Mouse (Mus musculus) Patski (cell line): ENCODE data around the gene Ier5. TPM values are rescaled to one million over a fixed set of nuclear protein-coding genes. Genes with fewer than 3 reads are reported as not detected.

ENCODE experiments used
- ATAC-seq: fragments of 100-300 bp; one replicate; pipeline ENCODE4 v1.8.0; 2021
- CTCF ChIA-PET: fragments of 350-600 bp; sonication (Branson Sonifier 250); formaldehyde crosslinking; loops from one replicate; lab custom pipeline; 2022; ENCODE audit warnings: inconsistent platforms; lab: Charles Lee
- POLR2A ChIA-PET: fragments of 350-600 bp; sonication (Branson Sonifier 250); formaldehyde crosslinking; loops from one replicate; lab custom pipeline; 2022; ENCODE audit warnings: antibody characterized with exemption, inconsistent platforms; lab: Charles Lee
- DNase-seq: peaks from one replicate; pipeline ENCODE4 v3.0.0-alpha.2; 2011; ENCODE audit warnings: low read depth, low spot score
- H3K27me3 ChIP-seq: fragments of 371-371 bp; one replicate; pipeline ENCODE4 v1.5.1; 2021
- CTCF ChIP-seq: fragments of 100-300 bp; IDR thresholded peaks from one replicate; pipeline ENCODE4 v1.5.1; 2021
- in situ Hi-C: fragments of 300-500 bp; cut with MboI; formaldehyde crosslinking; loops from 3 replicates; pipeline ENCODE4 v1.11.1; 2018; ENCODE audit warnings: low pct_unique_long_range_greater_than_20kb, mixed read lengths
- polyA plus RNA-seq: library from polyadenylated mRNA; unstranded; gene quantifications from one replicate; pipeline ENCODE4 v1.2.3, GENCODE M21; 2021

Gene Ier5
- polyA plus RNA-seq, 1 experiment from 2014 or later: 43.2 TPM

- in situ Hi-C loops: loop anchor here (25.0 kb wide), 1 partner anchor 1581 kb away; no protein-coding TSS in a partner anchor
- DNase-seq: no peak
- POLR2A ChIA-PET: interaction anchor here (0.6 to 1.7 kb wide), 3 partner anchors 9 to 1507 kb away, joined by 3 to 4 read pairs (median 3); no protein-coding TSS in a partner anchor
- CTCF ChIA-PET: interaction anchor here (0.9 to 8.9 kb wide), 5 partner anchors 15 to 150 kb away, joined by 3 to 71 read pairs (median 3); no protein-coding TSS in a partner anchor
- H3K27me3 ChIP-seq: no peaks in the 10 kb centered on the region
- no peak for TF ChIP-seq CTCF
- peak; percentile 76 for ATAC-seq
These were observed 6.2 kb downstream of the Ier5 start for GRCm38 (mm10) chr1:155093145-155093791.

DNA sequence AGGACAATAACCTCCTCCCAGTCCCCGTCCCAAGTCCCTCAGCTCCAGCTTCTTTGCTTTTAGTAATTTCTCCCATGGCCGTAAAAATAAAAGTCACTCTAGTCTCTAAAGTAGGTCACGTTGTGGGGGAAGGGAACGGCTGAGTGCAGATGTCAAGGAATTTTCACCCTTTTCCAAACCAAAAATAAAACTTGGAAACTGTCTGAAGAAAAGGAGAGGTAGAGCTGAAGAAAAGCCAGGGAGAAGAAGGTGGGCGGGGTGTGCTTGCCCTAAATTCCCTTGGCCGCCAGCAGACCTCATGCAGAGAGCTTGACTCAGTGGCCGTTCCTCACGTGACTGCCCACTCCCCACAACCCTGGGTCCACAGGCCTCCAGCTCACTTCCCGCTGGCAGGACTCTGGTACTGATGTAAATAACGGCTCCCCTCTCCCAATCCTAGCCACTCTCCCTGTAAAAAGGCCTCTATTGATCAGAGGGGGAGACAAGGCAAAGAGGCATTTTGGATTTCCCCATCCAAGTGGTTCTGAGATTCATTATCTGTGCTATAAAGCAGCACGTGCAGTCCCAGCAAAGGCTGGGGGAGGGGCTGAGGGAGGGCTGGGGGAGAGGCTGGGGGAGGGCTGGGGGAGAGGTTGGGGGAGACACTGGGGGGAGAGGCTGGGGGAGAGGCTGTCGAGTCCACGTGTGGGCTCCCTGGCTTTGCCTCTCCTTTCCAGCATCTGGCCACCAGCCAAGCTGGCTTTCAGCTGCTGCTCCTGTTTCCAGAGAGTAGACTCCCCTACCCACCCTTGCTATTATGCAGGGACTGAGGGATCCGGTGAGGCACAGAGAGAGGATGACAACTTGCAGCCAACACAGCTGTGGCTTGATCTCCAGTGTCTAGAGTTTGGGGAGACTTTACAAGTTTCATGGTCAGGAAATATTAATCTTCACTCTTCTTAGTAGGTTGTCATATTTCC lies 7.3 kb downstream of the Ier5 start:
- ChIA-PET POLR2A (no interaction called here), CTCF (interaction anchor here (1.2 to 8.9 kb wide), 6 partner anchors 18 to 125 kb away, joined by 3 to 71 read pairs (median 4); no protein-coding TSS in a partner anchor)
- H3K27me3 ChIP-seq: no peaks in the 10 kb centered on the region
- in situ Hi-C loops: loop anchor here (25.0 kb wide), 1 partner anchor 1580 kb away; no protein-coding TSS in a partner anchor
- no peak for TF ChIP-seq CTCF
- ATAC-seq (no peak), DNase-seq (no peak)

- in situ Hi-C loops: loop anchor here (25.0 kb wide), 1 partner anchor 1579 kb away; no protein-coding TSS in a partner anchor
- no peaks in the 10 kb centered on the region for H3K27me3 ChIP-seq
- DNase-seq (no peak), ATAC-seq (no peak)
- ChIA-PET POLR2A (no interaction called here), CTCF (interaction anchor here (1.2 to 8.9 kb wide), 6 partner anchors 18 to 190 kb away, joined by 3 to 71 read pairs (median 3); no protein-coding TSS in a partner anchor)
- no peak for TF ChIP-seq CTCF
These were observed 8.0 kb downstream of the Ier5 start for GRCm38 (mm10) chr1:155091374-155091841.

DNA sequence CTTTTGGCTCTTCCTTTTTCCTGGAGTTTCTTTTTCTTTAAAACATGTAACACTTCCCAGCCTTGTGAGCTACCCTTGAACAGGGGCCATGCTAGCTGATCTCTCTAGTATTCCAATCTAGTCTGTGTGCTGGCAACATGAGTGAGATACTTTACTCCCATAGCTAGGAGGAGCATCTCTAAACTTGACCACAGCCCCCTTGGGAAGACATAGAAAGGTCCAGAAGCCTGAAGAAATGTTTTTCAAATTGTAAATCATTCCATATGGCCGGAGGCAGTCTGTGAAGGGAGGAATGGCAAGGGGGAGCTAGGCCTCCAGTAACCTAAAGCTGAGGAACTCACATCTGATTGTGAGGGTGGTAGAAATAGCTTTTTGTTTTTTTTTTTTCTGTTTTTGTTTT lies 8.7 kb downstream of the Ier5 start:
- no peak for DNase-seq
- in situ Hi-C loops: loop anchor here (25.0 kb wide), 1 partner anchor 1578 kb away; no protein-coding TSS in a partner anchor
- ChIA-PET POLR2A (no interaction called here), CTCF (interaction anchor here (1.2 to 1.7 kb wide), 5 partner anchors 17 to 191 kb away, joined by 3 to 4 read pairs (median 3); no protein-coding TSS in a partner anchor)
- TF ChIP-seq CTCF: no peak
- no peak for ATAC-seq
- H3K27me3 ChIP-seq: no peaks in the 10 kb centered on the region

- ChIA-PET POLR2A (no interaction called here), CTCF (interaction anchor here (1.2 to 1.7 kb wide), 3 partner anchors 48 to 191 kb away, joined by 3 to 4 read pairs (median 3); no protein-coding TSS in a partner anchor)
- in situ Hi-C loops: loop anchor here (25.0 kb wide), 1 partner anchor 1578 kb away; no protein-coding TSS in a partner anchor
- H3K27me3 ChIP-seq: no peaks in the 10 kb centered on the region
- ATAC-seq (no peak), DNase-seq (no peak)
- no peak for TF ChIP-seq CTCF
These were observed 9.1 kb downstream of the Ier5 start for GRCm38 (mm10) chr1:155090327-155090726.

- CTCF ChIA-PET: interaction anchor here (1.2 to 3.2 kb wide), 2 partner anchors 12 to 33 kb away, joined by 3 to 13 read pairs; no protein-coding TSS in a partner anchor
- no peaks in the 10 kb centered on the region for H3K27me3 ChIP-seq
- no peak for TF ChIP-seq CTCF
- no peak for DNase-seq
- no peak for ATAC-seq
- in situ Hi-C loops: loop anchor here (25.0 kb wide), 1 partner anchor 1577 kb away; no protein-coding TSS in a partner anchor
- POLR2A ChIA-PET: interaction anchor here (0.6 to 1.4 kb wide), 2 partner anchors 10 to 65 kb away, joined by 3 read pairs; partner anchors contain the start of gene Ier5
These were observed 10.4 kb downstream of the Ier5 start for GRCm38 (mm10) chr1:155088847-155089603.

DNA sequence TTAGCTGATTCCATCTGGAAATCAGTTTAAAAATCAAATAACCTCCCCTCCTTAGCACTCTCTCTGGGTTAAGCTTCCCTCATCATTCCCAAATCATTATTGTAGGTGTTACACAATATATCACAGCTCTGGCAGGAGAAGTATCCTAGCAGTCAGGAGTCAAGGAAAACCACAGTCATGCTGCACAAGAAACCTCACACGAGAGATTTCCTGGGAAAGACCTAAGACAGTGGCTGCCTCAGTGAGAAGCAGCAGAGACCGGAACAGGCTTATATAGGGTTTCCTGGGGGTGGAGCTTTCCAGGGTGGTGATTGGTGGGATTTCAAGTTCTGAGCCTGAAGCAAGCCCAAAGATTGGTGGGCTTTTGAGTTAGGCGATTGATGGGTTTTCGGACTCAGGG lies 11.4 kb downstream of the Ier5 start:
- POLR2A ChIA-PET: interaction anchor here (1.4 kb wide), 1 partner anchor 11 kb away, joined by 3 read pairs; the partner anchor contains the start of gene Ier5
- DNase-seq (no peak), ATAC-seq (no peak)
- TF ChIP-seq CTCF: no peak
- H3K27me3 ChIP-seq: no peaks in the 10 kb centered on the region
- CTCF ChIA-PET: interaction anchor here (1.1 to 3.2 kb wide), 4 partner anchors 11 to 32 kb away, joined by 3 to 13 read pairs (median 4); partner anchors contain the start of gene Ier5
- in situ Hi-C loops: loop anchor here (25.0 kb wide), 1 partner anchor 1576 kb away; no protein-coding TSS in a partner anchor

DNA sequence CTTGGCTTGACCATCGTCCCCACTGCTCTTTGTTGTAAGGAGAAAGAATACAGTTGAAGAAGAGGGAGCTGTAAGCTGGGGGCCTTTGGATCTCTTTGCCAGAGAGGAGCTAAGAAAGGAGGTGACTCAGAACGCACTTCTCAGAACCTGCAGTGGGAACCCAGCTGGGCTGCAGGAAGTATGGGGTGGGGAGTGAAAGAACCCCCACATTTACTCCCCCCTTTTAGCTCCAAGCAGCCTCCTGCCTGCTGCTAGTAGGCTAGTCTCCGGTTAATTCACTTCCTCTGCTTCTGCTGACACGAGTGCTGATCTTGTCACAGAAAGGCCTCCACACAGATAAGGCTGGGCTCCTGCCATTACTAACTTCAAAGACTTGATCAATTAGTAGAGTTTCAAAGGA lies 12.5 kb downstream of the Ier5 start:
- no peak for TF ChIP-seq CTCF
- H3K27me3 ChIP-seq: no peaks in the 10 kb centered on the region
- ChIA-PET POLR2A (interaction anchor here (1.5 kb wide), 1 partner anchor 9 kb away, joined by 7 read pairs; no protein-coding TSS in a partner anchor), CTCF (interaction anchor here (1.4 to 3.2 kb wide), 3 partner anchors 10 to 128 kb away, joined by 4 to 13 read pairs (median 5); partner anchors contain the start of gene Ier5)
- in situ Hi-C loops: loop anchor here (25.0 kb wide), 1 partner anchor 1575 kb away; no protein-coding TSS in a partner anchor
- ATAC-seq (no peak), DNase-seq (no peak)

GRCm38 (mm10) chr1:155086416-155086815 lies 13.0 kb downstream of the Ier5 start:
- no peak for ATAC-seq
- TF ChIP-seq CTCF: no peak
- no peak for DNase-seq
- CTCF ChIA-PET: interaction anchor here (1.8 to 3.2 kb wide), 2 partner anchors 10 to 129 kb away, joined by 5 to 13 read pairs; no protein-coding TSS in a partner anchor
- in situ Hi-C loops: loop anchor here (25.0 kb wide), 1 partner anchor 1574 kb away; no protein-coding TSS in a partner anchor
- no peaks in the 10 kb centered on the region for H3K27me3 ChIP-seq
- POLR2A ChIA-PET: interaction anchor here (1.5 to 3.4 kb wide), 2 partner anchors 9 to 12 kb away, joined by 7 to 17 read pairs; partner anchors contain the start of gene Ier5
